Mouse (Mus musculus) layer of hippocampus, adult 18-20 months (tissue): ENCODE measurements around the gene Hoxd3. TPM values are rescaled to one million over a fixed set of nuclear protein-coding genes. Genes with fewer than 3 reads are reported as not detected.

Experiments
- DNase-seq, 2 experiments: peaks; one replicate each; pipeline ENCODE4 v3.0.0; 2022; ENCODE audit warnings: low spot score in 2 of 2
- total RNA-seq, 2 experiments: library from RNA; stranded (reverse); gene quantifications; 2 replicates each; pipeline ENCODE4 v1.2.3; 2021

Hoxd3 gene
- total RNA-seq, 2 experiments from 2014 or later: not detected

DNA sequence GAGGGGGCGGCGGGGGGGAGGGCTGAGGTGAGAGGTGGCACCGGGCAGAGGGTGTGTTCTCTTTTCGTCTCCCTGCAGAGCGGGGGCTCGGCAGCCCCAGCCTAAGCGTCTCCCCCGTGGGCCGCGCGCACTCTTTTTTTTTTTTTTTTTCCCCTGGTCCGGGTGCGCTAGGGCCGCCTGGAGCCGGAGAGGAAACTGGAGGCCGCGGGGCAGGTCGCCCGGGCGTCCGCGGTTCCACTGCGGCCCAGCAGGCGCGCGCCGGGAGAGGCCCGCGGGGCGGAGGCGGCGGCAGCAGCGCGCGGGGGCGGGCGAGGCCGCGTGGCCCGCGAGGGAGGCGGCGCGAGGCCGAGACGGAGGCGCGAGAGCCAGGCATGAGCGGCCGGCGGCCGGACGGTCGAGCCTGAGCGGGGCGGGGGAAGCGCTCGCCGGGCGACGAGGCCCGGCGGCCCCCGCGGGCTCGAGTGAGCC lies 6.7 kb upstream of the Hoxd3 start:
- no peak for DNase-seq

DNA sequence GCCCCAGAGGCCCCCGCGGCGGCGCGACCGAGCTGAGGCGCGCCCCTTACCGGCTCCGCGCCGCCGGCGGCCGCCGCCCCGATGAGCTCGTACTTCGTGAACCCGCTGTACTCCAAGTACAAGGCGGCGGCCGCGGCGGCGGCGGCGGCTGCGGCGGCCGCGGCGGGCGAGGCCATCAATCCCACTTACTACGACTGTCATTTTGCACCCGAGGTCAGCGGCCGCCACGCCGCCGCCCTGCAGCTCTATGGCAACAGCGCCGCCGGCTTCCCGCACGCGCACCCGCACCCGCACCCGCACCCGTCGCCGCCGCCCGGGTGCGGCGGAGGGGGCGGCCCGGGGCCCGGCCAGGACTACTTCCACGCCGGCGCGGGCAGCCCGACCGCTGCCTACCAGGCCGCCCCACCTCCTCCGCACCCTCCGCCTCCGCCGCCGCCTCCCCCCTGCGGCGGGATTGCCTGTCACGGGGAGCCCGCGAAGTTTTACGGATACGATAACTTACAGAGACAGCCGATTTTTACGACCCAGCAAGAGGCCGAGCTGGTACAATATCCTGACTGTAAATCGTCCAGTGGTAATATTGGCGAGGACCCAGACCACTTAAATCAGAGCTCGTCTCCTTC lies 6.1 kb upstream of the Hoxd3 start:
- DNase-seq: no peak

DNA sequence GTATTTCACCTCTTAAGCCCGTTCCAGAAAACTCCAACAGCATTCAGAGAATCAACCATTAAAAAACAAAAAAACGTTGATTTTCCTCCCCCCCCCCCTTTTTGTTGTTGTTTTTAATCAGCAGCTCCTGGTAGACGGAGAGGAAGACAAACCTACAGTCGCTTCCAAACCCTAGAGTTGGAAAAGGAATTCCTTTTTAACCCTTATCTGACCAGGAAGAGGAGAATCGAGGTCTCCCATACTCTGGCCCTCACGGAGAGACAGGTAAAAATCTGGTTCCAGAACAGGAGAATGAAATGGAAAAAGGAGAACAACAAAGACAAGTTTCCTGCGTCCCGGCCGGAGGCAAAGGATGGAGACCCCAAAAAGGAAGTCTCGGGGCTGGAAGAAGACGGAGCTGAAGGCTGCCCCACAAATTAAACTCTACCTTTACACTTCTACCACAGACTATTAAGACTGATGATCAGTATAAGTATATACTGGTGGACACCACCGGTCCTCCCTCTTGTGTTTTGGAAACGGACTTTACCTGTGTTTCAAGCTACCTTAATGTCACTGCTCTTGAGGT lies 5.2 kb upstream of the Hoxd3 start:
- no peak for DNase-seq

DNA sequence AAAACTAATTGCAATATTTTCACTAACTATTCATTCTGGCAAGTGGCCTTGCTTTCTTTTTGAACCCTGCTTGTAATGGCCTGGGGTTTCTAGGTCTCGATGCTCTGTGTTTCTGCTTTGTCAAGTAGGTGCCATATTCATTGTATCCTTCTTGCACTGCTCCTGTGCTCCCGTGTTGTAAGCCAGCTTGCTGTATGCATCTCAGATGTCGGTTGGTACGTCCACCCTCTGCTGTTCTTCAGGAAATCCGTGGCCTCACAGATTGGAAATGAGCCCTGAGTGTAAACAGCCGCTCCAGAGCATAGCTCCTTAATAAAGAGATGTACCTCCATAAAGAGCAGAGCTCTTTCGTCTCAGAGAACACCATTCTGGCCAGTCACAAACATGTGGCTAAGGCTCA lies 4.1 kb upstream of the Hoxd3 start:
- DNase-seq: no peak

DNA sequence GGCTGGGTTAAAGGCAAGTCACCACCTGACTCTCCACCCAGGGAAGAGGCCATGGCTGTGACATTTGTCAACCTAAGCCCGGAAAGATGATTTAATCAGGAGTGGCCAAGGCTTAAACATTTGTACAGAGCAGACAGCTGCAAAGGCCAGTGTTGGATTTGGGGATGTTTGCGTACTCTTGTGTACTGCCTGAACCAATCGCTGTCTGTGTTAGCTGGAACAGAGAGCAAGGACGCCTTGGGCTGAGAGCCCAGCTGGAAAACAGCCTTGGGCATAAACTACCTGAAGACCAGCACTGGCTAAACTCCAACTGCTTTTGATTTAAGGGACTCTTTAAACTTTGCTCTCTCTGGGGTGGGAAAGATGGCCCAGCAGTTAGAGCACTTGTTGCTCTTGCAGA lies 3.1 kb upstream of the Hoxd3 start:
- no peak for DNase-seq

DNA sequence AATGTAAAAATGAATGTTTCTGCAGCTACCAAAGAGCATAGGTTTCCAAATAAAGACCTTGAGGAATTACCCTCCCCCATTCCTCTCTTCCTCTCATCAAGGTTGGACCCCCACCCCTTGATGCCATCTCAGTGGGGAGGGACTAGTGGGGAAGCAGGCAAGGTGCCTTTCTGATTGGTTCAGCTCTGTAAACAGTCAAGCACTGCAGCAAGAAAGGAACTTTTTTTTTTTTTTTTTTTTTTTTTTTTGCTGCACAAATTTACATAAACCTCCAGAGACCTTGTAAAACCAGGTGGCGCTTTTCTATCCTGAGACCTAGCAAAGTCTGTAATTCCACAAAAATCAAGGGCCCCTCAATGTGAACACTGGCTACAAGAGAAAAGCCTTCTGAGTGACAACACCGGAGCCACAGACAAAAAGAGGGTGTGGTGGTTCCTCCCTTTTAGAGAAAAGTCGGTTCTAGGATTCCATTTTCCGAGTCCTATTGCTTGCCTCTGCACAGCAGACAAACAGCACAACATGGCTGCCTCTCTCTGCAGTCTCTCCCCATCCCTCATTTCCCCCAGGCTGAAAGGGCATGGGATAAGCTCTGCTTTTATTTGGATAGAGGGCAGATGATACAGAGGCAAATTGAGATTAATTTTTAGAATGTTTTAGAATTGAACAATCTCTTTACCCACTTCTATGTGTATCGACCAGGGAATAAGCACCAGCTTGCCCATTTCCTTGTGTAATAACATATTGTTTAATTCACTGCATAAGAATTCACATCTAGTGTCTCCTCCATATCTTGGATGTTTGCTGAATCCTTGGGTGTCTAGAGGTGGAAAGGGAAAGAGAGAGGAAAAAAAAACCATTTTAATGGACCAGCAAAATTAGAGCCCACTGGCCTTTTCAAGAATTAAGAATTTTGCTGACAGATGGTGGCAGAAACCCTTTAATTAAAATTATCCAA lies 2.0 kb upstream of the Hoxd3 start:
- no peak for DNase-seq

DNA sequence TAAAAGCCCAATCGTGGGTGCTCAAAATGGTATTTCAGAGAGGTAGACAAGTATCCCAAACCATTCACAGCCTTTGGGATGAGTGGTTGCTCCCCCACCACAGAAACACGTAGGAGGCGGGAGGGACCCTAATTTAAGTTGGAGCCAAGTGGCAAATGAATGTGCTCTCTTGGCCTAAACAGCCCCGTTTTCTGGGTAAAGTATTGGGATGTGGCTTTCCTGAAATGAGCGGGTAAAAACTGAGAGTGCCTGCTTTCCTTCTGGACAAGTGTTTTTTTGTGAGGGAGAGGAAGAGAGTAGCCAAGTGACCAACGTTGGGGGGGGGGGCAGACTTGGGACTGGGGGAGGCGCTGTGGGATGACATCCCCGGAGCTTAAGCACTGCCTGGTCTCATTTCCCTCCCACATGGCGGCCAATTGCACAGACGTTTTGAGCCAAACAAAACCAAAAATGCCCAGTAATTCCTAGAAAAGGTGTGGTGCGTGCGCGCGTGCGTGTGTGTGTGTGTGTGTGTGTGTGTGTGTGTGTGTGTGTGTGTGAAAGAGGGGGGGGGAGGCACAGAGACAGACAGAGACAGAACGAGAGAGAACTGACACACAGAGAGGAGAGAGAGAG lies 691 bp upstream of the Hoxd3 start:
- DNase-seq: no peak

DNA sequence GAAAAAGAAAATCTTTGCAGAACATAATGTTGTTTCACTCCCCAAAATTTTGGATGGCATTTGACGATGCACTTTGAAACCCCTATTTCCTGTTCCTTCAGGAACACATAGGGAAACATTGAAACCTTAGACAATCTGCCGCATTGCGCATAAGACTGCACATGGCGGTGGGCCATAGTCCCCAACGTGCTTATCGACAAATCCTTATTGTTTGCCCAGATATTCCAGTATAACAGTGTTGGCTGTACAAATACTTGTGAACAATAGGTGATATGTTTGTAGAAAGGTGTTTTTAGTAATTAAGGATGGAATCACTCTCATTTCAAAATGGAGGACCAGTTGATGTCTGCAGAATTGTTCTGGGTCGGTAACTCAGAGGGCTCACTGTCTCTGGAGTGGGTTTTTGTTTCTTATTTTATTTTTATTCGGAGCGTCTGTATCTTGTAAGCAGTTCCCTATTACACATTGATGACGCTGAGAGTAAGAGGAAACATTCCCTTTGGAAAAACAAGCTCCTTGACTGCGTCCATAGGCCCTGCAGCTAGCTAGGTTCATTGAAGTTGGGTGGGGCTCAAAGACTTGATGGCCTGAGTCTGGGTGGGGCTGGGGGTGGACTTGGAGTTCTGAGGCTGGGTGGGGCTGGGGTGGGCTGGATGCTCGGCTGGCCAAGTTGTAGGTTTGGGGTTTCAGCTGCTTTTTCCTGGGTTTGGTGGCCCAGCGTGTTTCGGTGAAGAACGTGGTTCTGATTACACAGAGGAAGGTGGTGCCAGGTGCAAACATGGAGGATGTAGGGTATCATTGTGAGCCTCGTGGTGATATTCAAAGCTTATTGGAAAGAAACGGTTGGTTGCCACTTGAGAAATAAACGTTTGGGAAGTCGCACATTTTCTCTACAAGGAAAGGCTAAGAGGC lies 1.8 kb downstream of the Hoxd3 start:
- no peak for DNase-seq

DNA sequence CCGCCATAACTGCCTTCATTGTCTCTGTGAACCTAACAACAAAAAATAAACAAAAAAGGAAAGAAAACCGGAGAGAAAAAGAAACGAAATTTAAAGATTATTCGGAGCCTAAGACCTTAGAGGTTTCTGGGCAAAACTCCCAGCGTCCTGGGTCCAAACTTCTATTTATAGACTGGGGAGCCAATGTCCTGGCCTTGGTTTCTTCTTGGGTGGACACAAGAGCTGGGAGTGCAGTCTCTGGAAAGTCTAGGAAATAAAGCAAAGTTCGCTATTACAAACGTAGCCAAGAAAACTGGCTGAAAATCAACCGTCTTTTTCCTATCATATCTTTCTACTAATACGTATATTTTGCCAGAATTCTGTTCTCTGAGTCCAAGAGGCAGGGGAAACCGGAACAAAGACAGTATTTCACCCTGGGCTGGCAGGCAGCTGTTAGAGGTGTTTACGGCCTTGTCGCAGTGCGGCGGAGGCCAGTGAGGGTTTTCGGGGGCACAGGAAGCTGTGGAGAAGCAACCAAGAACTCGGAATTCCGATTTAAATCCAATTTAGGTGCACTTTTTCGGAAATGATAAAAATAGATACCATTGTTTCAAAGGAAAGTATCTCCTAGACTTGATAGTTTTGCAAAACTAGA lies 2.5 kb downstream of the Hoxd3 start:
- DNase-seq: no peak

DNA sequence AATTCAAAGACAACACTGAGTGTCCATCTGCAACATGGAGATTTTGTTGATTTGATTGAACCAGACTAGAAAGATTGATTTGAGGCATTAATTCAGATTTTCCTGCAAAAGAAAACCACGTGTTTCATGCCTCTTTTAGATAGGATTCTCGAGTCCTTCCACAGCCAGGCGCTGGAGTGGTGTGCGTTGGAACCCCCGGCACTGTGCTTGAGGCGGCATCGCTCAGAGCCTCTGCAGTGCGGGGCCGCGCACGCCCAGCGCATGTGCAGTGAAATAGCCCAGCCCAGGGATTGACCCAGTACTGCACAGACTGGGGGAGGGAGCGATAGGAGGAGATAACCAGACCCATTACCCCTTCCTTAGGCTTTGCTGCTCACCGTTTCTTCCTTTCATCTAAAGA lies 3.2 kb downstream of the Hoxd3 start:
- no peak for DNase-seq

DNA sequence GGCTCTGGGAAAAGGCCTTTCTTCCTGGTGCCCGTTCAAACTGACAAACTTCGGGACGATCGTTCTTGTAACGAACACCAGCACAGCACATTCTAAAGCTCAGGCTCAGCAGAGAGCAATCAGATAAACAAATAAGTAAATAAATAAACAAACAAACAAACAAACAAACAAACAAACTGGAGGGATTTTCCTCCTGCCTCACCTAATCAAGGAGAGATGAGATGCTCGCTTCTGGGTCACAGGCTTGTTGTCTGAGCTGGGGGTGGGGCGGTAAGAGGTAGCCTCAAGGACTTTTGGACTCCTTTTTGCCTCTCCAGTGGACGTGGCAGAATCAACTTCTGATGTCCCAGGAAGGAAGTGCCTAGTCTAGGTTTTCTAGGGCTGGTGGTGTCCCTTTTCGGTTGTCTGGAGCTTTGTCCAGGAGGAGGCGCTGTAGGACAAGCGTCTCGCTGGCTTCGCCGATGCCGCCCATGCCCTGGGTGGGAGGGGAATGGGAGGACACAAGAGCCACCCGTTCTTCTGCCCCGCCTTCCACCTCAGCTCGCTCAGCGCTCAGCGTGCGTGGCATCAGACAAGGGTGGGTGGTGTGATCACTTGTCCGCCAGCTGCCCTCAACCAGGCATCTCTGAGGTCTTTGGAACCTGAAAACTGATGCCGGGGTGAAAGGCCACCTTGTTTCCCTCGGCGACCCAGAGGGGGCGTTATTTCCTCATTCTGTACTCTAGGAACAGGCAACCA lies 3.9 kb downstream of the Hoxd3 start:
- peak; percentile 35 to 81 for DNase-seq

DNA sequence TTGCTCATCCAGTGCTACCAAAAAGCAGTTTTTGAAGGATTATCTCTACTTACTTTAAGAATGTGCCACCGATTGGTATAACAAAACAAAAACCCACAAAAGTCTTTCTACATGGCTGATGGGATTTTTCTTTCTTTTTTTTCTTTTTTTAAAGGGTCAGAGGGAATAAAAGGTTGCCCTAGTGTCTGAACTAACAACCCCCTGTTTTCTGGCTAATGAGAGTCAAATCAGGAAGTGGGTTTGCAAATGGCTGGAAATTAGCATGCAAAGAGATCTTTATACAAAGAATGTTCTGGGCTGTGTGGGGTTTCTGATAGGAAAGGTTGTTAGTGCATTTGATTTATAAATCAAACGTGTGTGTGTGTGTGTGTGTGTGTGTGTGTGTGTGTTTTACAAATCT lies 8.7 kb downstream of the Hoxd3 start:
- no peak for DNase-seq

DNA sequence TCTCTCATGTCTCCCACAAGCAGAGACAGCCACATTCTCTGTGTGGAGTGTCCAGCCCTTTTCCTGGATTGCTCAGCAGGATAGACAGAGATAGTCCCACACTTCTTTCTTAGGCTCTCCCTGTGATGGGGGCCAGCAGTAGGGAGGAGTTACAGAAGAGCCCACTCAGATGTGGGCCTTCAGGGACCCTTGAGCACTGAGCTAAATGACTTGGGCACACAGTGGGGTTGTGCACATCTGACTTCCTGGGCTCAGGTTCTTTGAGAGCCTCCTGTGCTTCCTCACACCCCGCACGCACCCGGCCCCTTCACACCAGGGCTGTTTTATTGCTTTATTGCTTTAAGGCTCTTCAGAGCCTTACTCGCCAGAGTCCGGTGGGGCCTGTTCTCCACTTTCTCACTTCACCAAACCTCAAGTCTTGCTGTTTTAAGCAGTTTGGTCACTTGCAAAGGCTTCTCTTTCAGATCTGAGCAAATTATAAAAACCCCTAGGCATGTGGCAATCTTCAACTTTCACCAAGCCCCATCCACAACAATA lies 9.3 kb downstream of the Hoxd3 start:
- DNase-seq: no peak

DNA sequence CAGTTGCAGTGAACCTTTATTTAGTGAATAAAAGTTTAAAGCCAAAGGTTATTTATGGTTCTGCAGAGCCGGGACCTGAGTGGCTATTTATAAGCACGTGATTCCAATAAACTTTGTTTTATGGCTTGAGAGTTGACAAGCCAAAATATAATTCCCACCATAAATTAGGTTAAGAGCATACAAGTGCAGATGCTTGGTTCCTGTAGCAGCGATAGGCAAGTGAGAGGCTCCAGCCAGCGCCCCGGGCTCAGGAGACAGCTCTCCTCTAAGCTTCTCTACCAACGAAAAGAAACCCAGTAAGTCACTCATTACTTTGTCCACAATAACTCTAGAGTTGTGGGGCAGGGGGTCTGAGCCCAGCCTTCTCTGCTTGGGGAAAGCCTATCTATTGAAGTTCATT lies 10.2 kb downstream of the Hoxd3 start:
- DNase-seq: no peak

DNA sequence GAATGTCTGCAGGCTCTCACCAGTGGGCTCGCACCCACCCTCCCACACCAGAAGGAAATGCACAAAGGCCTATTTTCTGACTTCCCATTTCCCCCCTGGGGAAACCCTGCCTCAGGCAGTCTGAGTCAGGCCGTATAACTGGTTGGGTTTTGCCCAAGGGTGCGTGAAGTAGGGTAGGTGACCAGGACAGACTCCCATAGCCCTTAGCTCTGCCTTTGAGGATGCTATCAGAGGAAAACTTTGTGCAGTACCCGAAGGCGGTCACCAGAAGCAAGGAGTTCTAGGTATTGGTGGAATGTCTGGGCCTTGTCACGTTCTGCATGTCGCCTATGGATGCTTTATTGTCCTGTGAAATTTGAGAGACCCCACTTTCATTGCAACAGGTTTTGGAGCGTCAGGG lies 11.2 kb downstream of the Hoxd3 start:
- no peak for DNase-seq

DNA sequence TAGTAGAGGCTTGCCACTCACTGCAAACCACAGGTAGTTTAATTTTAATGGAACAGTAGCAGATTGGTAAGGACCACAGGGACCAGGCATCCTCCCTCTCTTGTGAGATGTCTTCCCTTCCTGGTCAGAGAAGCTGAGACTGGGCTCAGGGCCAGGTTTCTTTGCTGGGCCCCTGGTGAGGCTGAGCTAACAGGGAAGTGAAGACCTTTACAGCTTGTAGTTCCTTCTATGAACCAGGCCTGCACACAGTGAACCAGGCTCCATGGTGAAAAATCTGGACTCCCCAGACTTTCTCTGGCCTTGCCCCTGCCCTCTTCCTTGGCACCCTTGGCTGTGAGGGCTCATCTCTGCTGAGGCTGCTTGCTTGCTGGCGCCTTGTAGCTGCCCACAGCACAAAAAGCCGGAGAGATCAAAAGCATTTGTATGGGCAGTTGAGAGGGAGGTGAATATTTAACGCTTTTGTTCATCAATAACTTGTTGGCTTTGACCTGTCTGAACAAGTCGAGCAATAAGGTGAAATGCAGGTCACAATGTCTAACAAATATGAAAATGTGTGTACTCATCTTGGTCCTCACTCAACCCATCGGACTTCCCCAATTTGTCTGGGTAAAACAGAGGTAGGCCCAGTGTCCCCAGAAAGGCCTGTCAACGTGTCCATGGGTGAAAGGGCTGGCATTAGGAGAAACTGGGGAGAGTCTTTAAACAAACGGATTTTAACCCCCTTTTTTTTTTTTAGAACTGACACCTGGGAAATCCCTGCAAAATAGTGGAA lies 12.7 kb downstream of the Hoxd3 start:
- no peak for DNase-seq

DNA sequence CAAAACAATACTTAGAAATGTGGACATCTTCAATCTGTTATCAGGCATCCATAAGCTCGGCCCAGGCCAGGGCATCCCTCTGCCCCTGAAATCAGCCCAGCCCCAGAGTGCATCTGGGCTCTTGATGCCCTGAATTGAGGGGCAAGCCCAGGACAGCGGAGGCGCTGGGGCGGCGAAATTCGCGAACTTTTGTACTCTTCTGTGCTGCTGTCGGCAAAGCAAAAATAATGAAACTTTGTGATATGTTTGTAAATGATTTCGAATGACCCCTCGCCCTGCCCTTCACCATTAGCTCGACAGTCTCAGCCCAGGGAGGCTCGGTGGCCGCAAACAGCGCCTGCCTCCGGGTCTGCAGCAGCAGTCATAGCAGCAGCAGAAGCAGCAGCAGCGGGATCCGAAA lies 13.4 kb downstream of the Hoxd3 start:
- DNase-seq: no peak

DNA sequence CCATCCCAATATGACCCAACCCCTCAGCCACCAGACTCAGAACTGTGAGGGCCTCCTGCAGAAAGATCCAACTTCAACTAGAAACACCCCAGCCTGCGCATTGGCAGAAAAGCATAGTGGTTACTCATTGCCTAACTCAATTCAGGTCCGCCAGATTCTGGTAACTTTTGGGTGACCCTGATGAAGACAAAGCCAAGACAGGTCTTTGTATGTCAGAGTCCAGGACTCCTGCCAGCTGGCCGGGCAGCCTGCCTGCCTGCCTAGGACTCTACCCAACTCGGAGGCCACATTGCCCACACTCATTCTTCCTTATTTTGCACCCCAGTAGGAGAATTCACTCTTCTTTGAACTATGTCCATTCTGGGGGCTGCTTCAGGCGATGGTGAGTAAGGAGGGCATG lies 14.8 kb downstream of the Hoxd3 start, which contains the start of gene Gm28230:
Gm28230 (plus strand) TSS at position 178 of the 400 bp plus-strand sequence.
- DNase-seq: no peak
